ENCODE assay signal across 10 mouse cellular contexts in the genomic region with DNA sequence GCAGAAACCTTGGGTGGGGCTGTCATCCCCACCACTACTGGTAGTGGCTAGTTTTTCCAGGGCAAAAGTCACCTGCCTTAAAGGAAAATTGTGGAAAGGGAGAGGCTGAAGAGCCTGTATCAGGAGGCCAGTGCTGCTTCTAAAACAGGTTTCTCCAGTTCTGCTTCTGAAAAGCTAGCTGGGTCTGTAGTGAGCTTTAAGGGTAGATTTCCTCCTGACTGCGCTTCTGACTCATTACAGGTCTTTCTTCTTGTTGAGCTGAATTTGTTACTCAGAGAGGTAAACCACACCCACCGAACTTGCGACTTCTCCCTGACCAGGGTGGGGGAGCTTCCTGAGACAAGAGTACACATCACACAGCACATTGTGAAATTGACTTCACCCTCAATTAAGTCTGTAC. TPM values are rescaled to one million over a fixed set of nuclear protein-coding genes. Genes with fewer than 3 reads are reported as not detected.
DNase-seq lines count a peak whose midpoint lies in the region; ATAC-seq and TF ChIP-seq lines count a peak whose summit lies in the region.
"Had no signal": no experiment of that assay in that cellular context is flagged by ENCODE, and none has a peak within 500 bp of the region (broad histone marks: within the 10 kb centered on the region; RNA-seq: fewer than 3 reads in every experiment).

No protein-coding gene starts in this region.

- intact Hi-C loops in gastrocnemius, postnatal 36 days (cut with DNase I), result no loop called here

- H3K9ac ChIP-seq in ES-Bruce4 (ENCODE audit: low read depth, poor library complexity, severe bottlenecking), result peak overlapping the region; percentile 3; the same call in 1 of the 2 replicates

- no peaks in the 10 kb centered on the region for H3K9me3 ChIP-seq in ES-Bruce4 (replicated peaks; ENCODE audit: control insufficient read depth, insufficient read depth, low read length, poor library complexity, severe bottlenecking)
- H3K9me3 ChIP-seq: megakaryocyte, embryonic 14.5 days had no signal

- H3K4me1 ChIP-seq in ES-Bruce4 (ENCODE audit: control insufficient read depth, insufficient read depth, low read length), result peaks cover 6% of the 10 kb centered on the region

- ATAC-seq in granulocyte monocyte progenitor cell, adult 5-6 weeks (replicated peaks; ENCODE audit: poor library complexity, severe bottlenecking), result peak; percentile 99
- ATAC-seq in monocyte, adult 5-6 weeks (replicated peaks; ENCODE audit: insufficient number of reproducible peaks, low FRiP score, low TSS enrichment, poor library complexity, severe bottlenecking), result peak; percentile 89

- peak overlapping the region; percentile 98 for H3K27ac ChIP-seq in ES-Bruce4 (ENCODE audit: insufficient read depth, low read length)

- no peaks in the 10 kb centered on the region for H3K36me3 ChIP-seq in ES-Bruce4 (ENCODE audit: control insufficient read depth, insufficient read depth, low read length, poor library complexity, severe bottlenecking)

- DNase-seq in A20 (ENCODE audit: low read depth, low spot score), result peak; percentile 16
- DNase-seq in gastrocnemius, postnatal 36 days, result no peak
- DNase-seq in neural tube, embryonic 10.5 days (ENCODE audit: extremely low spot score, low spot score), result no peak
- DNase-seq in cerebellum, adult 11 months, result no peak
- DNase-seq in adrenal gland, adult 8-10 months, result no peak
- DNase-seq: kidney, postnatal 25 days had no signal

- peak; percentile 64; the same call in 1 of the 2 replicates for TF ChIP-seq EP300 in ES-Bruce4 (IDR thresholded peaks at IDR 0.05; ENCODE audit: insufficient read depth, low read depth, low read length)

- TF ChIP-seq CTCF in ES-Bruce4 (IDR thresholded peaks at IDR 0.05; ENCODE audit: low read depth, low read length), result no peak

- H3K27me3 ChIP-seq in ES-Bruce4 (ENCODE audit: control insufficient read depth, insufficient read depth, low read length, poor library complexity, severe bottlenecking), result no peaks in the 10 kb centered on the region
- H3K27me3 ChIP-seq: megakaryocyte, embryonic 14.5 days had no signal

- no peak overlapping the region for H3K4me3 ChIP-seq in ES-Bruce4 (ENCODE audit: low read depth, low read length)
- H3K4me3 ChIP-seq: megakaryocyte, embryonic 14.5 days had no signal

- TF ChIP-seq POLR2A in ES-Bruce4 (IDR thresholded peaks at IDR 0.05; ENCODE audit: insufficient read depth, low read length), result no peak

RNA-seq across cellular contexts. Expression of a gene that starts 33.1 kb away (rescaled TPM):
- 76.6 and 82.5 TPM in 2 replicates for polyA plus RNA-seq in ES-Bruce4 (2011; ENCODE audit: insufficient read depth, insufficient read length, low read depth, missing spikeins)
- total RNA-seq in granulocyte monocyte progenitor cell, adult 5-6 weeks (2014; fragmentation: Nextera tagmentation), result 117 and 149 TPM in 2 replicates
- total RNA-seq in granulocyte monocyte progenitor cell, adult 5-6 weeks (2017), result 111 and 132 TPM in 2 replicates
- 131 to 143 TPM (median 136 TPM) in 3 replicates for total RNA-seq in monocyte, adult 5-6 weeks (2017)
- 10 to 100 TPM; 16.4 to 17.1 TPM for total RNA-seq in gastrocnemius, postnatal 36 days (2021)
- total RNA-seq in adrenal gland, adult 8-10 months (2022), result 10 to 100 TPM; 37.7 to 55.2 (median 47.5) TPM
